Mouse (Mus musculus) stomach, embryonic 15.5 days (tissue): Measurements from ENCODE around the gene Snf8. TPM values are rescaled to one million over a fixed set of nuclear protein-coding genes. Genes with fewer than 3 reads are reported as not detected.

ENCODE experiments used
- ATAC-seq: fragments of 200-750 bp; cut with Nextera tagmentation; 2 replicates; pipeline ENCODE4 v1.8.0; 2017; ENCODE audit warnings: low read depth, moderate number of reproducible peaks, moderate TSS enrichment; ENCODE audit not compliant: insufficient read depth, low FRiP score
- H3K27ac ChIP-seq: fragments of 300-500 bp; sonication (generic); 2 replicates; pipeline ENCODE4 v1.5.1; 2015; ENCODE audit warnings: mild to moderate bottlenecking, inconsistent platforms
- H3K27me3 ChIP-seq: fragments of 300-500 bp; sonication (generic); replicated peaks from 2 replicates; pipeline ENCODE4 v1.6.1; 2015; ENCODE audit warnings: inconsistent platforms
- H3K36me3 ChIP-seq: fragments of 300-500 bp; sonication (generic); 2 replicates; pipeline ENCODE4 v1.6.1; 2015; ENCODE audit warnings: inconsistent platforms
- H3K4me1 ChIP-seq: fragments of 300-500 bp; sonication (generic); 2 replicates; pipeline ENCODE4 v1.6.1; 2015; ENCODE audit warnings: inconsistent platforms
- H3K4me2 ChIP-seq: fragments of 300-500 bp; sonication (generic); 2 replicates; pipeline ENCODE4 v1.6.1; 2015; ENCODE audit warnings: mild to moderate bottlenecking, inconsistent platforms
- H3K4me3 ChIP-seq: fragments of 300-500 bp; sonication (generic); replicated peaks from 2 replicates; pipeline ENCODE4 v1.5.1; 2015; ENCODE audit warnings: inconsistent platforms
- H3K9ac ChIP-seq: fragments of 300-500 bp; sonication (generic); 2 replicates; pipeline ENCODE4 v1.6.1; 2015; ENCODE audit warnings: inconsistent platforms
- H3K9me3 ChIP-seq: fragments of 300-500 bp; sonication (generic); 2 replicates; pipeline ENCODE4 v1.6.1; 2016; ENCODE audit warnings: inconsistent platforms
- WGBS: fragments of 180-500 bp; shearing (Covaris S2); methylation state at CpG from one replicate; pipeline ENCODE4 v1.1.7; 2015; 5-methylcytosine and 5-hydroxymethylcytosine counted together
- polyA plus RNA-seq: library from polyadenylated mRNA; unstranded; fragments of >200 nt; fragmentation: Nextera tagmentation; extraction: Ambion mirVana; gene quantifications from 2 replicates; pipeline ENCODE4 v1.2.1, GENCODE M21; 2015

Gene Snf8
- polyA plus RNA-seq: 87.6 and 98.6 TPM in 2 replicates

- Histone ChIP-seq H3K27me3 (no peaks in the 10 kb centered on the region), H3K9ac (peak within 1 kb of the TSS; percentile 52; the same call in 1 of the 2 replicates), H3K4me3 (peak within 1 kb of the TSS; percentile 78), H3K27ac (peak within 1 kb of the TSS; percentile 41; the same call in 1 of the 2 replicates), H3K4me1 (0 out of 2 replicates have a peak, but pooled peaks cover 4% of the 10 kb centered on the region), H3K36me3 (0 out of 2 replicates have a peak, but pooled peaks cover 4% of the 10 kb centered on the region), H3K9me3 (no peaks in the 10 kb centered on the region), H3K4me2 (peak within 1 kb of the TSS; percentile 92)
- peak; percentile 71 for ATAC-seq
- WGBS: under 1% methylated on average over 29 of the region's 29 CpGs
These were observed at the start of gene Snf8 for GRCm38 (mm10) chr11:96034596-96035052. Snf8 (plus strand) TSS chr11:96034885.

- peaks cover 52% of the 10 kb centered on the region for H3K4me1 ChIP-seq
- no peak overlapping the region for H3K4me2 ChIP-seq
- no peak overlapping the region for H3K4me3 ChIP-seq
- no peaks in the 10 kb centered on the region for H3K36me3 ChIP-seq
- peak overlapping the region; percentile 71 for H3K27ac ChIP-seq
- ATAC-seq: no peak
- 63% methylated on average over 6 of the region's 6 CpGs for WGBS
- H3K27me3 ChIP-seq: no peaks in the 10 kb centered on the region
- no peak overlapping the region for H3K9ac ChIP-seq
- no peaks in the 10 kb centered on the region for H3K9me3 ChIP-seq
These were observed 46.7 kb upstream of the Snf8 start for GRCm38 (mm10) chr11:95987854-95988447.

GRCm38 (mm10) chr11:95988533-95988932 lies 46.2 kb upstream of the Snf8 start:
- Histone ChIP-seq H3K36me3 (no peaks in the 10 kb centered on the region), H3K27me3 (no peaks in the 10 kb centered on the region), H3K4me3 (no peak overlapping the region), H3K9me3 (no peaks in the 10 kb centered on the region), H3K9ac (no peak overlapping the region), H3K27ac (peak overlapping the region; percentile 71), H3K4me2 (no peak overlapping the region), H3K4me1 (peaks cover 49% of the 10 kb centered on the region)
- WGBS: 38% methylated on average over 9 of the region's 9 CpGs
- ATAC-seq: peak; percentile 40; the same call in 1 of the 2 replicates

- ATAC-seq: no peak
- Histone ChIP-seq H3K9me3 (no peaks in the 10 kb centered on the region), H3K4me1 (peaks cover 49% of the 10 kb centered on the region), H3K27me3 (no peaks in the 10 kb centered on the region), H3K27ac (peak overlapping the region; percentile 82; the same call in 1 of the 2 replicates), H3K36me3 (no peaks in the 10 kb centered on the region), H3K9ac (no peak overlapping the region), H3K4me2 (peak overlapping the region; percentile 17), H3K4me3 (no peak overlapping the region)
- 62% methylated on average over 8 of the region's 8 CpGs for WGBS
These were observed 44.8 kb upstream of the Snf8 start for GRCm38 (mm10) chr11:95989864-95990263.

- no peak for ATAC-seq
- Histone ChIP-seq H3K4me3 (peak overlapping the region; percentile 49; the same call in 1 of the 2 replicates), H3K27ac (peak overlapping the region; percentile 82), H3K9me3 (no peaks in the 10 kb centered on the region), H3K27me3 (no peaks in the 10 kb centered on the region), H3K4me2 (peak overlapping the region; percentile 79), H3K36me3 (no peaks in the 10 kb centered on the region), H3K9ac (no peak overlapping the region), H3K4me1 (peaks cover 49% of the 10 kb centered on the region)
- 59% methylated on average over 4 of the region's 4 CpGs for WGBS
These were observed 44.3 kb upstream of the Snf8 start for GRCm38 (mm10) chr11:95990431-95990830.

GRCm38 (mm10) chr11:95990886-95991708 lies 43.6 kb upstream of the Snf8 start:
- H3K27ac ChIP-seq: peak overlapping the region; percentile 82
- no peaks in the 10 kb centered on the region for H3K36me3 ChIP-seq
- H3K9me3 ChIP-seq: no peaks in the 10 kb centered on the region
- peak overlapping the region; percentile 49 for H3K4me3 ChIP-seq
- 8% methylated on average over 46 of the region's 49 CpGs for WGBS
- H3K4me1 ChIP-seq: peaks cover 49% of the 10 kb centered on the region
- H3K9ac ChIP-seq: peak overlapping the region; percentile 33
- ATAC-seq: peak; percentile 52
- H3K4me2 ChIP-seq: peak overlapping the region; percentile 79
- no peaks in the 10 kb centered on the region for H3K27me3 ChIP-seq

GRCm38 (mm10) chr11:95994151-95994550 lies 40.5 kb upstream of the Snf8 start:
- H3K4me2 ChIP-seq: no peak overlapping the region
- no peak overlapping the region for H3K4me3 ChIP-seq
- ATAC-seq: no peak
- no peaks in the 10 kb centered on the region for H3K9me3 ChIP-seq
- H3K9ac ChIP-seq: no peak overlapping the region
- whole genome bisulfite sequencing: 91% methylated on average over 8 of the region's 8 CpGs
- H3K4me1 ChIP-seq: peaks cover 38% of the 10 kb centered on the region
- H3K36me3 ChIP-seq: peaks cover 3% of the 10 kb centered on the region; the same call in 1 of the 2 replicates
- no peaks in the 10 kb centered on the region for H3K27me3 ChIP-seq
- no peak overlapping the region for H3K27ac ChIP-seq

GRCm38 (mm10) chr11:96003100-96003900 lies 31.4 kb upstream of the Snf8 start:
- Histone ChIP-seq H3K9ac (no peak overlapping the region), H3K4me3 (peak overlapping the region; percentile 68), H3K36me3 (no peaks in the 10 kb centered on the region), H3K4me1 (peaks cover 28% of the 10 kb centered on the region), H3K27ac (peak overlapping the region; percentile 35; the same call in 1 of the 2 replicates), H3K9me3 (no peaks in the 10 kb centered on the region), H3K27me3 (peaks cover 7% of the 10 kb centered on the region; the same call in 1 of the 2 replicates), H3K4me2 (peak overlapping the region; percentile 98)
- WGBS: 8% methylated on average over 12 of the region's 12 CpGs
- no peak for ATAC-seq

GRCm38 (mm10) chr11:96003969-96004792 lies 30.5 kb upstream of the Snf8 start:
- Histone ChIP-seq H3K4me2 (peak overlapping the region; percentile 98), H3K36me3 (no peaks in the 10 kb centered on the region), H3K4me3 (peak overlapping the region; percentile 68), H3K27me3 (peaks cover 7% of the 10 kb centered on the region; the same call in 1 of the 2 replicates), H3K4me1 (peaks cover 28% of the 10 kb centered on the region), H3K9me3 (no peaks in the 10 kb centered on the region), H3K27ac (peak overlapping the region; percentile 93), H3K9ac (peak overlapping the region; percentile 81)
- ATAC-seq: no peak
- WGBS: under 1% methylated on average over 32 of the region's 32 CpGs

GRCm38 (mm10) chr11:96004793-96005402 lies 29.8 kb upstream of the Snf8 start:
- peak; percentile 32 for ATAC-seq
- H3K27me3 ChIP-seq: peaks cover 7% of the 10 kb centered on the region; the same call in 1 of the 2 replicates
- no peaks in the 10 kb centered on the region for H3K9me3 ChIP-seq
- peak overlapping the region; percentile 98 for H3K4me2 ChIP-seq
- WGBS: under 1% methylated on average over 51 of the region's 57 CpGs
- H3K9ac ChIP-seq: peak overlapping the region; percentile 81
- no peaks in the 10 kb centered on the region for H3K36me3 ChIP-seq
- H3K27ac ChIP-seq: peak overlapping the region; percentile 93
- peaks cover 28% of the 10 kb centered on the region for H3K4me1 ChIP-seq
- H3K4me3 ChIP-seq: peak overlapping the region; percentile 68
